Mouse (Mus musculus): Measurements from ENCODE around the gene Tubb5. TPM values are rescaled to one million over a fixed set of nuclear protein-coding genes. Genes with fewer than 3 reads are reported as not detected.
A peak's percentile ranks its signal among the peaks of the same experiment; 100 is the strongest.

The Tubb5 gene
- polyA plus RNA-seq, 1 experiment, result 3,347 TPM

DNA sequence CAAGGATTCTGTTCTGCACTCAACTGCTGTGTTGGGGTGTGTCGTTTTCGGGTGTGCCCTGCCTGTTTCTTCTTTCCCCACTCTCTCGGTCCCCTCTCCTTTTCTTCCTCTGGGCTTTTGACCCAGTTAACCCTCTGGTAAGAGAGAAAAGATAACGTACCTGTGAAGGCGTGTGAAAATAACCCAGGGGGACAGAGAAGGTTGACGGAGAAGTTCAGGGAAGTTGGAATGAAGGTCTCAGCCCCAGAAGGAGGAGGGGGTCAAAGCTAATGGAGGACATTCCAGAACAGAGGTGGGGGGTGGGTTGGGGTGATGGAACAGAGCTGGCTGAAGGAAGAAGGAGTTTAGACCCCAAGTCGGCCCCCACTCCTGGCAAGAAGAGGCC, 30.8 kb upstream of the Tubb5 start:
- DNase-seq (ENCODE audit: low read depth), result no peak
- TF ChIP-seq POLR2A (IDR thresholded peaks at IDR 0.05; ENCODE audit: borderline replicate concordance, extremely low read depth, insufficient read depth, insufficient read length, poor library complexity, severe bottlenecking) (no peak), CTCF (IDR thresholded peaks at IDR 0.05; ENCODE audit: borderline replicate concordance, extremely low read depth, insufficient read depth, insufficient read length) (no peak)

DNA sequence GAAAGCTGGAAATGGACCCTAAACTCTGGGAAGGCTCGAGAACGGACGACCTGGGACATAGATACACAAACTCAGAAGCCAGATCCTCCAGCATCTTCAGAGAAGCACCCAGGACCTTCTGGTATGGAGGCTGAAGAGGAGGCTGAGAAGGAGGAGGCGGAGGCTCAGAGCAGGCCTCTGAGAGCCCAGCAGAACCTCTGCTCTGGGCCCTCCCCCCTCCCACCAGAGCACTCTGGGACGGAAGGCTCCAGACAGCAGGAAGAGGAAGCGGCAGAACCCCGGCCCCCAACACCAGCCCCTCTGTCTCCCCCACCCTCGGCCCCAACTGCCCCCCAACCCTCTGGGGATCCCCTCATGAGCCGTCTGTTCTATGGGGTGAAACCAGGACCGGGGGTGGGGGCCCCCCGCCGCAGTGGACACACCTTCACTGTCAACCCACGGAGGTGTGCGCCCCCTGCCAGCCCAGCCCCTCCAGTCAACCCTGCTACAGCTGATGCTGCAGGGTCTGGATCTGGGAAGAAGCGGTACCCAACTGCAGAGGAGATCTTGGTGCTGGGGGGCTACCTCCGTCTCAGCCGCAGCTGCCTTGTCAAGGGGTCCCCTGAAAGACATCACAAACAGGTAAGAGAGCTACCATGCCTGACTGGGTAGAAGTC, 30.2 kb upstream of the Tubb5 start:
- DNase-seq (ENCODE audit: low read depth), result no peak
- no peak for TF ChIP-seq CTCF (IDR thresholded peaks at IDR 0.05; ENCODE audit: borderline replicate concordance, extremely low read depth, insufficient read depth, insufficient read length)
- TF ChIP-seq POLR2A (IDR thresholded peaks at IDR 0.05; ENCODE audit: borderline replicate concordance, extremely low read depth, insufficient read depth, insufficient read length, poor library complexity, severe bottlenecking), result no peak

DNA sequence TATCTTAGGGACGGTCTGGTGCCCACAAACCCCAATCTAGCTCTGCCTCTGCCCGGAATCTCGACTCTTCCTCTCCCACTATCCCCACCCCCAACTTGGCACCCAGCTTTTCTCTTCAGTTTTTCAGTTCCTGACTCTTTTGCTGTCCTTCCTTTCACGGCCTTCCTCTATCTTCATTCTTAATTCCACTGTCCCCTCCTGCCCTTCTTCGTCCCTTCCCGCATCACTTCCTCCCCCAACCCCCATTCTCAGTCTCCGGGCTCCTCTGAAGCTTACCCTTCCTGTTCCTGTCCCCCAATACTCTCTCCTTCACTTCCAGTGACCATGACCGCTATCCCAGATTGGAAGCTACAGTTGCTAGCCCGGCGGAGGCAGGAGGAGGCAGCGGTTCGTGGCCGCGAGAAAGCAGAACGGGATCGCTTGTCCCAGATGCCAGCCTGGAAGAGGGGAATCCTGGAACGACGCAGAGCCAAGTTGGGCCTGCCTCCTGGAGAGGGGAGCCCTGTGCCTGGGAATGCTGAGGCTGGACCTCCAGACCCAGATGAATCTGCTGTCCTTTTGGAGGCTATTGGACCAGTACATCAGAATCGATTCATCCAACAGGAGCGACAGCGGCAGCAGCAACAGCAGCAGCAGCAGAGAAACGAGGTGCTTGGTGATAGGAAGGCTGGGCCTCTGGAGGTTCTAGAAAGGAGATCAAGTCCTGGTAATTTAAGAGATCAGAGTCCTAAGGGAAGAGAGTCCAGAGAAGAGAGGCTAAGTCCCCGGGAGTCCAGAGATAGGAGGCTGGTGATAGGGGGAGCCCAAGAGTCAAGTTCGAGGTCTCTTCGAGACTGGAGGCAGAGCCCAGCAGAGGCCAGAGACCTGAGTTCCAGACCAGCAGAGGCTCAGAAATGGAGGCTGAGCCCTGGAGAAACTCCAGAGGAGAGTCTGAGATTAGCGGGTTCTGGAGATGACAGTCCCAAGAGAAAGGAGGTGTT, 29.1 kb upstream of the Tubb5 start:
- no peak for TF ChIP-seq POLR2A (IDR thresholded peaks at IDR 0.05; ENCODE audit: borderline replicate concordance, extremely low read depth, insufficient read depth, insufficient read length, poor library complexity, severe bottlenecking)
- TF ChIP-seq CTCF (IDR thresholded peaks at IDR 0.05; ENCODE audit: borderline replicate concordance, extremely low read depth, insufficient read depth, insufficient read length), result 0 out of 2 replicates have a peak, but pooled peaks have one; percentile 0
- peak; percentile 37 for DNase-seq (ENCODE audit: low read depth)

- DNase-seq (ENCODE audit: low read depth), result peak; percentile 74
- TF ChIP-seq POLR2A (IDR thresholded peaks at IDR 0.05; ENCODE audit: borderline replicate concordance, extremely low read depth, insufficient read depth, insufficient read length, poor library complexity, severe bottlenecking) (0 out of 2 replicates have a peak, but pooled peaks have one; percentile 36), CTCF (IDR thresholded peaks at IDR 0.05; ENCODE audit: borderline replicate concordance, extremely low read depth, insufficient read depth, insufficient read length) (no peak)
These were observed 28.2 kb upstream of the Tubb5 start for GRCm38 (mm10) chr17:35866281-35866831.

DNA sequence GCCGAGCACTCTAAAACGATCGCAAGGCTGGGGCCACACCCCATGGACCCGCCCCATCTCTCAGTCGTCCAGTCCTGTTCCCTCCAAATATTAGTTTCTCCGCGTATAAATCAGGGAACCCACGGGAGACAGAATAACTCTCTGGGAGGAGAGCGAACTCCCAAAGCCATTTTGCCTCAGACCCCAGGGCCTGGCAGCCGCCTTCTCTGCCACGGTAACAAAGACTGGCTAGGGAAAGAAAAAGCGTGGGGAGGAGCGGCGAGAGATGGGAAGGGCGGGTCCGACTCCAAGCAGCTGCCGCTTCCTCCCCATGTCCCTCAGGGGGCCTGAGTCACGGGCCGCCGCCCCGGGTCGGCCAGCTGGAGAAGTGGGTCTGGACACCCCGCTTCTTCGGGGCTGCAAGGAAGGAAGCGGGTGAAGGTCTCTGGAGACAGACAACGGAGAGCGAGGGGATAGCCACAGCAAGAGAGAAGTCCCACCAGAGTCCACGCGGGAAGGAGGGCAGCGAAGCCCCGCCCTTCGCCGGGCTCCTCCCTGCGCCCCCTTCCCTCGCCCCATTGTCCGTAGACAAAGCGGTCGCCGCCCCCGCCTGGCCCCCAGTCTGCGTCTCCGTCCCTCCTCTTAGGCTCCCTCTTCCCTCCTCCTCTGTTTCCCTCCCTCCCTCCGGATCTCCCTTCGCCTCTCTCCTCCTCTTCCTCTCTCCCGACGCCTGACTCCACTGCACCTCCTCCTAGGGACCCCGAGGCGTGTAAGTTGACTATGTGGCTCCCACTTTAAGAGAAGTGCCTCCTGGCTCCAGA, 27.6 kb upstream of the Tubb5 start, which contains the start of gene Ppp1r18:
Ppp1r18 (plus strand) TSS at position 113 of the 800 bp plus-strand sequence.
- TF ChIP-seq POLR2A (IDR thresholded peaks at IDR 0.05; ENCODE audit: borderline replicate concordance, extremely low read depth, insufficient read depth, insufficient read length, poor library complexity, severe bottlenecking) (peak; percentile 46; the same call in 1 of the 2 replicates), CTCF (IDR thresholded peaks at IDR 0.05; ENCODE audit: borderline replicate concordance, extremely low read depth, insufficient read depth, insufficient read length) (no peak)
- DNase-seq (ENCODE audit: low read depth), result peak; percentile 94

DNA sequence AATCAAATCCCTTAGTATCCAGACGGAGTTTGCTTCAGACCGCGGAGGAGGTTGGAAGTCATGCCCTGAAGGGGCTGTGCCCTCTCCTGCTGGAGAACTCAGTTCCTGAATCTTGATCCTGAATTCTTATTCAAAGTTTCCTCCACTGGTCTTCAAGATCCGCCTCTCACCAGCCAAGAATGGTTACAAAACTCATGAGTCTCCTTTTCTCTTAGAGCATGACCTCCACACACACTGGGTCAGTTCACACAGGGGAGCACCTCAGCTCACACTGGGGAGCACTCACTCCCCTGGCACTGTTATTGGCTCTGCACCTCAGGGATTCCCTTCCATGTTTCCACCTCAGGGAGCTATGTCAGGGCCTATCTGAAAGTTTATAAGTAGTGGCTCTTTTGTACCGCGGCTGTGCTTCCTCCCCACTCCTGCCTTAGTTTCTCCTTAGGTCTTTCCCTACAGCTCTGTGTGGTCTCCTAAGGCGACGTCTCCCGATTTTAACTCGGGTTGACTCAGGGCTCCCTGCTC, 26.8 kb upstream of the Tubb5 start:
- TF ChIP-seq POLR2A (IDR thresholded peaks at IDR 0.05; ENCODE audit: borderline replicate concordance, extremely low read depth, insufficient read depth, insufficient read length, poor library complexity, severe bottlenecking), result no peak
- TF ChIP-seq CTCF (IDR thresholded peaks at IDR 0.05; ENCODE audit: borderline replicate concordance, extremely low read depth, insufficient read depth, insufficient read length), result no peak
- no peak for DNase-seq (ENCODE audit: low read depth)

DNA sequence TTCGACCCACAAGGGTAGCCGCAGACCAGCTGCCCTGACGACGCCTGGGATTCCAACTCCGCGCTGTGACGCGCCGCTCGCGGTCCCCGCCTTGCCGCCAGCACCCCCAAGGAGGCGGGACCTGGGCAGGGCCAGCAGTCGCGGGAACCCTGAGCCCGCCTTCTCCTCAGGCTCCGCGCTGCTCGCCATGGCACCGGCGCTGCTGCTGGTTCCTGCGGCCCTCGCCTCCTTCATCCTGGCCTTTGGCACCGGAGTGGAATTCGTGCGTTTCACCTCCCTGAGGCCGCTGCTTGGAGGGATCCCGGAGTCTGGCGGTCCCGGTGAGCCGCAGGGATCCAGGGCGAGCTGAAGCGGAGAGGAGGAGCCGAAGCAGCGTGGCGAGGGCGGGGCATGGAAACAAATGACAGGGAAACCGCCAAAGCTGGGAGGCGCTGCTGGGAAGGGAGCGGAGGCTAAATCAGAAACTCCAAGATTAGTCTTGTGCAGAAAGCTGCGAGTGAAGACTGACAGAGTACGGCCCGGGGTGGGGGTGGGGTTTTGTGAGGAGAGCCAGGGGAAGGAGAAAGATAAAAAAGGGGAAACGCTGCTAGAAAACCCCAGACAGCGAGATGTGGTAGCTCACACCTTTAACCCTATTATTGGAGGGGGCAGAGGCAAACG, 23.2 kb upstream of the Tubb5 start, which contains the start of gene Nrm:
Nrm (plus strand) TSS at position 121 of the 660 bp plus-strand sequence.
- peak; percentile 97 for DNase-seq (ENCODE audit: low read depth)
- peak; percentile 60; the same call in 1 of the 2 replicates for TF ChIP-seq POLR2A (IDR thresholded peaks at IDR 0.05; ENCODE audit: borderline replicate concordance, extremely low read depth, insufficient read depth, insufficient read length, poor library complexity, severe bottlenecking)
- 0 out of 2 replicates have a peak, but pooled peaks have one; percentile 19 for TF ChIP-seq CTCF (IDR thresholded peaks at IDR 0.05; ENCODE audit: borderline replicate concordance, extremely low read depth, insufficient read depth, insufficient read length)

GRCm38 (mm10) chr17:35860831-35861197, 22.7 kb upstream of the Tubb5 start:
- TF ChIP-seq POLR2A (IDR thresholded peaks at IDR 0.05; ENCODE audit: borderline replicate concordance, extremely low read depth, insufficient read depth, insufficient read length, poor library complexity, severe bottlenecking), result no peak
- no peak for TF ChIP-seq CTCF (IDR thresholded peaks at IDR 0.05; ENCODE audit: borderline replicate concordance, extremely low read depth, insufficient read depth, insufficient read length)
- no peak for DNase-seq (ENCODE audit: low read depth)

- no peak for DNase-seq (ENCODE audit: low read depth)
- TF ChIP-seq CTCF (IDR thresholded peaks at IDR 0.05; ENCODE audit: borderline replicate concordance, extremely low read depth, insufficient read depth, insufficient read length) (no peak), POLR2A (IDR thresholded peaks at IDR 0.05; ENCODE audit: borderline replicate concordance, extremely low read depth, insufficient read depth, insufficient read length, poor library complexity, severe bottlenecking) (no peak)
These were observed 21.7 kb upstream of the Tubb5 start for GRCm38 (mm10) chr17:35859835-35860234.

DNA sequence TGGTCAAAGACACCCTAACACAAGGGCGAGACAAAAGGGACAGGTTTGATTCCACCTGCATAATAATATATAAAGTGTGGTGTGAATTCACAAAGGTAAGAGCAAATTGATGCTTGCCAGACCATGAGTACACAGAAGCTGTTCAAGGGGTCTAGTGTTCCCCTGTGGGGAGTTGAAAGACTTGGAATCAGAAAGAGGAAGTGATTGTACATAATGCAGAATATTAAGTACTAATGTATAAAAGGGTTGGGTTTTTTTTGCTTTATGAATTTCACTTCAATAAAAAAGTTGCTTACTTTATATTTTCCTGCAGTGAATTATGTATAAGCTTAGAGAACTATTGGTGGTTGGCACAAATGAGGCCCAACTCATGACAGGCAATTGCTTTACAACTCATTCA, 21.3 kb upstream of the Tubb5 start:
- no peak for TF ChIP-seq CTCF (IDR thresholded peaks at IDR 0.05; ENCODE audit: borderline replicate concordance, extremely low read depth, insufficient read depth, insufficient read length)
- no peak for TF ChIP-seq POLR2A (IDR thresholded peaks at IDR 0.05; ENCODE audit: borderline replicate concordance, extremely low read depth, insufficient read depth, insufficient read length, poor library complexity, severe bottlenecking)
- DNase-seq (ENCODE audit: low read depth), result no peak

Measured in brain, embryonic 14.5 days (tissue).